Mouse (Mus musculus): Measurements from ENCODE around the gene Prr5. TPM values are rescaled to one million over a fixed set of nuclear protein-coding genes. Genes with fewer than 3 reads are reported as not detected.
"Not testable (repeated sequence)": the region's sequence is repeated elsewhere in the genome, so short reads cannot be mapped to it uniquely, and the experiment has no call there.

The Prr5 gene
- polyA plus RNA-seq, 1 experiment from 2014 or later = 11.3 TPM

GRCm38 (mm10) chr15:84720291-84721204 lies 51.1 kb downstream of the Prr5 start:
- peaks cover 7% of the 10 kb centered on the region for H3K4me1 ChIP-seq (ENCODE audit: control insufficient read depth, insufficient read depth, low read length)
- H3K4me3 ChIP-seq (ENCODE audit: low read length) = peak overlapping the region; percentile 59
- whole genome bisulfite sequencing = 7% methylated on average over 33 of the region's 33 CpGs
- H3K27ac ChIP-seq (ENCODE audit: low read length) = peak overlapping the region; percentile 33
- H3K4me2 ChIP-seq (ENCODE audit: low read depth, low read length) = peak overlapping the region; percentile 96
- peak overlapping the region; percentile 72 for H3K9ac ChIP-seq (ENCODE audit: low read length)
- H3K9me3 ChIP-seq (replicated peaks; ENCODE audit: control insufficient read depth, low read length) = no peaks in the 10 kb centered on the region
- no peaks in the 10 kb centered on the region; the same call in none of the 2 replicates for H3K27me3 ChIP-seq (ENCODE audit: control insufficient read depth, insufficient read depth, low read length)
- no peaks in the 10 kb centered on the region for H3K36me3 ChIP-seq (ENCODE audit: control insufficient read depth, insufficient read depth)
- ATAC-seq (replicated peaks; ENCODE audit: extremely low read depth, insufficient read depth, low FRiP score) = peak; percentile 61; the same call in 1 of the 2 replicates

- not testable (repeated sequence) for H3K4me3 ChIP-seq (ENCODE audit: low read length); H3K4me2 ChIP-seq (ENCODE audit: low read depth, low read length); H3K9ac ChIP-seq (ENCODE audit: low read length); ATAC-seq (replicated peaks; ENCODE audit: extremely low read depth, insufficient read depth, low FRiP score); H3K27me3 ChIP-seq (ENCODE audit: control insufficient read depth, insufficient read depth, low read length); H3K27ac ChIP-seq (ENCODE audit: low read length); H3K36me3 ChIP-seq (ENCODE audit: control insufficient read depth, insufficient read depth); H3K9me3 ChIP-seq (replicated peaks; ENCODE audit: control insufficient read depth, low read length)
- WGBS = 82% methylated on average over 1 of the region's 1 CpGs
- H3K4me1 ChIP-seq (ENCODE audit: control insufficient read depth, insufficient read depth, low read length) = peaks cover 12% of the 10 kb centered on the region
Measured at GRCm38 (mm10) chr15:84723656-84724055, 54.2 kb downstream of the Prr5 start.

- ATAC-seq (replicated peaks; ENCODE audit: extremely low read depth, insufficient read depth, low FRiP score) = no peak
- H3K27ac ChIP-seq (ENCODE audit: low read length) = no peak overlapping the region
- WGBS = 64% methylated on average over 4 of the region's 4 CpGs
Measured at GRCm38 (mm10) chr15:84724199-84724598, 54.8 kb downstream of the Prr5 start.

DNA sequence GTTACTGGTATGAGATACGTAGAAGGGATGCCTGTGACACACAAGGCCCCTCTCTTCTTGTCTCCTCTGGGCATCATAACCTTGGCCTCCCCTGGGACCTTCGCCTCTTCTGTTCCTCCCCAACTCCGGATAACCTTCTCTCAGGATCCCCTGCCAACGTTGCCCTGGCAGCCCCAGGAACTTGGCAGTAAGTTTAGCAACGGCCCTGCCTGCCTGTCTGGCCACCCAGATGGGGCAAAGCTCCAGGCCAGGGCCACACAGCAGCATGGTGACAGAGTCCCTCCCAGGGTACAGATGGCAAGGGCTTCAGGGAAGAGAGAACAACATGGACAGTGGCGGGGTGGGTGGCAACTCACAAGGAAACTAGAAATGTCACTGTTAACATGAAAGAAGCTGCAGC lies 60.3 kb downstream of the Prr5 start:
- no peaks in the 10 kb centered on the region; the same call in 1 of the 2 replicates for H3K9me3 ChIP-seq (replicated peaks; ENCODE audit: control insufficient read depth, low read length)
- no peak overlapping the region for H3K27ac ChIP-seq (ENCODE audit: low read length)
- no peak overlapping the region for H3K4me3 ChIP-seq (ENCODE audit: low read length)
- no peak for ATAC-seq (replicated peaks; ENCODE audit: extremely low read depth, insufficient read depth, low FRiP score)
- H3K4me1 ChIP-seq (ENCODE audit: control insufficient read depth, insufficient read depth, low read length) = peaks cover 9% of the 10 kb centered on the region; the same call in 1 of the 2 replicates
- H3K4me2 ChIP-seq (ENCODE audit: low read depth, low read length) = no peak overlapping the region
- 62% methylated on average over 6 of the region's 6 CpGs for WGBS
- H3K27me3 ChIP-seq (ENCODE audit: control insufficient read depth, insufficient read depth, low read length) = no peaks in the 10 kb centered on the region
- H3K9ac ChIP-seq (ENCODE audit: low read length) = no peak overlapping the region
- H3K36me3 ChIP-seq (ENCODE audit: control insufficient read depth, insufficient read depth) = no peaks in the 10 kb centered on the region

More at GRCm38 (mm10) chr15:84724199-84724598, 54.8 kb downstream of the Prr5 start:
- H3K4me2 ChIP-seq (ENCODE audit: low read depth, low read length) = no peak overlapping the region
- H3K9me3 ChIP-seq (replicated peaks; ENCODE audit: control insufficient read depth, low read length) = no peaks in the 10 kb centered on the region
- H3K27me3 ChIP-seq (ENCODE audit: control insufficient read depth, insufficient read depth, low read length) = no peaks in the 10 kb centered on the region; the same call in none of the 2 replicates
- H3K4me1 ChIP-seq (ENCODE audit: control insufficient read depth, insufficient read depth, low read length) = peaks cover 12% of the 10 kb centered on the region
- no peak overlapping the region for H3K4me3 ChIP-seq (ENCODE audit: low read length)
- no peaks in the 10 kb centered on the region for H3K36me3 ChIP-seq (ENCODE audit: control insufficient read depth, insufficient read depth)
- H3K9ac ChIP-seq (ENCODE audit: low read length) = no peak overlapping the region

GRCm38 (mm10) chr15:84730893-84731292 lies 61.5 kb downstream of the Prr5 start:
- Histone ChIP-seq H3K4me3 (ENCODE audit: low read length) (no peak overlapping the region), H3K27ac (ENCODE audit: low read length) (no peak overlapping the region), H3K27me3 (ENCODE audit: control insufficient read depth, insufficient read depth, low read length) (no peaks in the 10 kb centered on the region), H3K9me3 (replicated peaks; ENCODE audit: control insufficient read depth, low read length) (no peaks in the 10 kb centered on the region; the same call in 1 of the 2 replicates), H3K9ac (ENCODE audit: low read length) (no peak overlapping the region), H3K4me1 (ENCODE audit: control insufficient read depth, insufficient read depth, low read length) (peaks cover 9% of the 10 kb centered on the region; the same call in 1 of the 2 replicates), H3K4me2 (ENCODE audit: low read depth, low read length) (no peak overlapping the region), H3K36me3 (ENCODE audit: control insufficient read depth, insufficient read depth) (no peaks in the 10 kb centered on the region)
- WGBS = 5% methylated on average over 1 of the region's 1 CpGs
- no peak for ATAC-seq (replicated peaks; ENCODE audit: extremely low read depth, insufficient read depth, low FRiP score)

GRCm38 (mm10) chr15:84731676-84732424 lies 62.4 kb downstream of the Prr5 start:
- no peak overlapping the region for H3K4me2 ChIP-seq (ENCODE audit: low read depth, low read length)
- H3K4me3 ChIP-seq (ENCODE audit: low read length) = no peak overlapping the region
- H3K9ac ChIP-seq (ENCODE audit: low read length) = no peak overlapping the region
- peaks cover 9% of the 10 kb centered on the region; the same call in 1 of the 2 replicates for H3K4me1 ChIP-seq (ENCODE audit: control insufficient read depth, insufficient read depth, low read length)
- no peak for ATAC-seq (replicated peaks; ENCODE audit: extremely low read depth, insufficient read depth, low FRiP score)
- H3K36me3 ChIP-seq (ENCODE audit: control insufficient read depth, insufficient read depth) = no peaks in the 10 kb centered on the region
- no peaks in the 10 kb centered on the region; the same call in 1 of the 2 replicates for H3K9me3 ChIP-seq (replicated peaks; ENCODE audit: control insufficient read depth, low read length)
- no peak overlapping the region for H3K27ac ChIP-seq (ENCODE audit: low read length)
- 55% methylated on average over 18 of the region's 18 CpGs for WGBS
- H3K27me3 ChIP-seq (ENCODE audit: control insufficient read depth, insufficient read depth, low read length) = no peaks in the 10 kb centered on the region

DNA sequence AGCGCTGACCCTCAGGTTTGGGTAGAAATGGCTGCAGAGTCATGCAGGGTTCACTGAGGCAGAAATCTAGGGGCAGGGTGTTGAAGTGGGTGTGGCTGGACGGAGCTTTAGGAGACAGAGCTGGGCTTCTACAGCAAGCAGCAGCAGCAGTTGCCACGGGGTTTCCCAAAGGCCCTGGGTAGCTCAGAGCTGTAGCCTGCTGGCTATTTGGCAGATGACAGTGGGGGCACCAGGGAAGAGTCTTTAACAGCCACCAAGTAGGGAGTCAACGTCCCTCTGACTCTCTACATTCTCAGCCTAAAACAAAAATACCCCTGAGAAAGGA lies 63.0 kb downstream of the Prr5 start:
- no peak overlapping the region for H3K4me3 ChIP-seq (ENCODE audit: low read length)
- H3K9ac ChIP-seq (ENCODE audit: low read length) = no peak overlapping the region
- peaks cover 9% of the 10 kb centered on the region; the same call in 1 of the 2 replicates for H3K4me1 ChIP-seq (ENCODE audit: control insufficient read depth, insufficient read depth, low read length)
- no peak overlapping the region for H3K4me2 ChIP-seq (ENCODE audit: low read depth, low read length)
- no peak for ATAC-seq (replicated peaks; ENCODE audit: extremely low read depth, insufficient read depth, low FRiP score)
- no peaks in the 10 kb centered on the region for H3K27me3 ChIP-seq (ENCODE audit: control insufficient read depth, insufficient read depth, low read length)
- 68% methylated on average over 4 of the region's 4 CpGs for WGBS
- no peak overlapping the region for H3K27ac ChIP-seq (ENCODE audit: low read length)
- no peaks in the 10 kb centered on the region for H3K36me3 ChIP-seq (ENCODE audit: control insufficient read depth, insufficient read depth)
- H3K9me3 ChIP-seq (replicated peaks; ENCODE audit: control insufficient read depth, low read length) = no peaks in the 10 kb centered on the region; the same call in 1 of the 2 replicates

DNA sequence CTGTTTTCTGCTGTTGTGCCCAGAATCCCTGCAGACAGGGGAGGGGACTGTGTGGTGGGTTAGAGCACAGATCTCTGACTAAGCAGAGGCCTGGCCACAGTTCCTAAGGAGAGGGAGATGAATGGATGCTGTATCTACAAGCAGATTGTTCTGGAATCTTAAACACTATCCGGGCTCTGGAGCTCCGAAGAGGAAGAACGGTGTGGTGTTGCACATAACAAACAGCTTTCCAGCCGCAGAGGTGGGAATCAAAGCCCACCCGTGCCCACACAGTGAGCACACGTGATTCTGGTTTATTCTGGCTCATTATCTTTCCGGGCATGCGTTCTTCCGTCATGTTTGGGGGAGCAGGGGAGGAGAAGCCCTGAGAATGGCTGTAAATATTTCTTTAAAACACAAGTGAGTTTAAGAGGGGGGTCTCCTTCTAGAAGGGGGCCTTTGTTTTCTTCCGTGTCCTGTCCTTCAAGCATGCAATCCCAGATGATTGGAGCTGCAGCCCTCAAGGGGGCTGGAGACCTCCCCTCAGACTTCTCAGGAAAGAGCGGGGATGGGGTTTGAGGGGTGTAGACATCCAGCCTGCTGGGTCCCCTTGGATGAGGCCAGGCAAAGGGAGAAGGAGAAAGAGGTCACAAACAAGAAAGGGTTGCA lies 67.0 kb downstream of the Prr5 start:
- H3K27ac ChIP-seq (ENCODE audit: low read length) = no peak overlapping the region
- H3K9ac ChIP-seq (ENCODE audit: low read length) = no peak overlapping the region
- WGBS = 66% methylated on average over 11 of the region's 11 CpGs
- no peak for ATAC-seq (replicated peaks; ENCODE audit: extremely low read depth, insufficient read depth, low FRiP score)
- no peak overlapping the region for H3K4me2 ChIP-seq (ENCODE audit: low read depth, low read length)
- H3K9me3 ChIP-seq (replicated peaks; ENCODE audit: control insufficient read depth, low read length) = no peaks in the 10 kb centered on the region
- H3K4me3 ChIP-seq (ENCODE audit: low read length) = no peak overlapping the region
- H3K27me3 ChIP-seq (ENCODE audit: control insufficient read depth, insufficient read depth, low read length) = no peaks in the 10 kb centered on the region
- no peaks in the 10 kb centered on the region for H3K36me3 ChIP-seq (ENCODE audit: control insufficient read depth, insufficient read depth)
- peaks cover 2% of the 10 kb centered on the region; the same call in 1 of the 2 replicates for H3K4me1 ChIP-seq (ENCODE audit: control insufficient read depth, insufficient read depth, low read length)
